In genomic region chrX:101332375-101333211, GRCm38 (mm10) we compare ENCODE assay signal across 8 mouse cellular contexts. TPM values are rescaled to one million over a fixed set of nuclear protein-coding genes. Genes with fewer than 3 reads are reported as not detected.
DNase-seq lines count a peak whose midpoint lies in the region; ATAC-seq lines count a peak whose summit lies in the region.

No protein-coding gene starts in this region.

- peak overlapping the region; percentile 60 for H3K9ac ChIP-seq in hindbrain, embryonic 14.5 days

- H3K9me3 ChIP-seq in hindbrain, embryonic 14.5 days (ENCODE audit: control insufficient read depth, low read length): no peaks in the 10 kb centered on the region

- peak overlapping the region; percentile 57 for H3K4me2 ChIP-seq in hindbrain, embryonic 14.5 days (replicated peaks)

- WGBS in hindbrain, embryonic 14.5 days: 19% methylated on average over 40 of the region's 49 CpGs

- DNase-seq in R1 (ENCODE audit: low read depth, low spot score): peak; percentile 99
- peak; percentile 86 to 89 for DNase-seq in cerebellum, postnatal 25 days
- peak; percentile 62 to 75 for DNase-seq in frontal cortex, postnatal 25 days (ENCODE audit: low spot score in 2 of 2)
- DNase-seq in hindbrain, embryonic 14.5 days (ENCODE audit: low spot score): peak; percentile 85
- DNase-seq in layer of hippocampus, postnatal 36 days: peak; percentile 80 to 83
- peak; percentile 94 for DNase-seq in lung, postnatal 36 days
- DNase-seq in retina, postnatal 1 day: peak; percentile 98
- peak; percentile 47 to 80 for DNase-seq in urinary bladder, adult 18-20 months (ENCODE audit: low spot score in 2 of 2)

- peak overlapping the region; percentile 29 for H3K4me3 ChIP-seq in hindbrain, embryonic 14.5 days (replicated peaks; ENCODE audit: low read length)

- no peaks in the 10 kb centered on the region for H3K36me3 ChIP-seq in hindbrain, embryonic 14.5 days (replicated peaks; ENCODE audit: control insufficient read depth, insufficient read depth)

- 0 out of 2 replicates have a peak, but pooled peaks cover 10% of the 10 kb centered on the region for H3K4me1 ChIP-seq in hindbrain, embryonic 14.5 days (replicated peaks; ENCODE audit: control insufficient read depth, insufficient read depth, low read length)

- no peaks in the 10 kb centered on the region for H3K27me3 ChIP-seq in hindbrain, embryonic 14.5 days (ENCODE audit: control insufficient read depth, insufficient read depth, low read length)

- ATAC-seq in hindbrain, embryonic 14.5 days (ENCODE audit: low FRiP score): peak; percentile 95

- peak overlapping the region; percentile 96 for H3K27ac ChIP-seq in hindbrain, embryonic 14.5 days

RNA-seq across cellular contexts. Expression of gene Nlgn3, which starts 33.6 kb away (rescaled TPM):
- polyA plus RNA-seq in hindbrain, embryonic 14.5 days (2014; fragmentation: Nextera tagmentation; extraction: Ambion mirVana): 95.9 and 116 TPM in 2 replicates
- total RNA-seq in layer of hippocampus, postnatal 36 days (2021): 100 to 1,000 TPM; 186 to 189 TPM

RNA-seq across cellular contexts. Expression of gene Gjb1, which starts 43.6 kb away (rescaled TPM):
- 0.96 and 1.3 TPM in 2 replicates for polyA plus RNA-seq in hindbrain, embryonic 14.5 days (2014; fragmentation: Nextera tagmentation; extraction: Ambion mirVana)
- 10 to 100 TPM; 10.3 to 13.0 TPM for total RNA-seq in layer of hippocampus, postnatal 36 days (2021)

RNA-seq across cellular contexts. Expression of gene Med12, which starts 58.8 kb away (rescaled TPM):
- polyA plus RNA-seq in hindbrain, embryonic 14.5 days (2014; fragmentation: Nextera tagmentation; extraction: Ambion mirVana): 28.0 and 33.9 TPM in 2 replicates
- 10 to 100 TPM; 23.1 to 26.5 TPM for total RNA-seq in layer of hippocampus, postnatal 36 days (2021)

Comparison
In these comparisons a context has a peak if more than half of its experiments do, and no peak if none do; other contexts are left out.
1. Peak in every context shown above with its lines: DNase-seq, ATAC-seq, H3K4me3 ChIP-seq and H3K27ac ChIP-seq.